Mouse (Mus musculus) liver, embryonic 14.5 days (tissue): ENCODE data around the gene Lims1.

Experiments
- CTCF ChIP-seq: IDR thresholded peaks from 2 replicates; pipeline ENCODE4 v1.5.1; 2016; ENCODE audit warnings: antibody characterized with exemption, low read depth, control low read depth
- EP300 ChIP-seq: IDR thresholded peaks from 2 replicates; pipeline ENCODE4 v1.6.1; 2016; ENCODE audit warnings: antibody characterized with exemption, low read depth

DNA sequence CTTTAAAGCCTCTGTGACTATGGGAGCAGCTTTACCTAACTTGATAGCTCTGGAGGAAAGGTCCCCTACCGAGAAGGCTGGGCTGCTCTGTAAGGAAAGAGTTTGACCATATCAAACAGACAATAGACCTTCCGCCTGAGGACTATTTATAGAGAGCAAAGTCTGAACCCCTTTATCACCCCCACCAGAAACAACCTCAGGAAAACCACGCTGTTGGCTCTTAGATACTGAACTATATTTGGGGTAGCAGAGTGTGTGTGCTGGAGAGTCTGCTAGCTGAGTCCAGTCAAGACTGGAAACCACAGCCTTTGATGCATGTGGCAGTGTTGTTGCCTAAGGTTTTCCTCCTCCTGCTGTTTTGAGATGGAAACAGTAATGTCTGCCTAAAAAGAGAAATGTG is 31.3 kb downstream of the Lims1 start:
- TF ChIP-seq CTCF (no peak), EP300 (peak; percentile 70)
